Mouse (Mus musculus): ENCODE measurements around the gene Pax4. TPM values are rescaled to one million over a fixed set of nuclear protein-coding genes. Genes with fewer than 3 reads are reported as not detected.

Pax4 gene
- polyA plus RNA-seq, 1 experiment from 2014 or later, result not detected

DNA sequence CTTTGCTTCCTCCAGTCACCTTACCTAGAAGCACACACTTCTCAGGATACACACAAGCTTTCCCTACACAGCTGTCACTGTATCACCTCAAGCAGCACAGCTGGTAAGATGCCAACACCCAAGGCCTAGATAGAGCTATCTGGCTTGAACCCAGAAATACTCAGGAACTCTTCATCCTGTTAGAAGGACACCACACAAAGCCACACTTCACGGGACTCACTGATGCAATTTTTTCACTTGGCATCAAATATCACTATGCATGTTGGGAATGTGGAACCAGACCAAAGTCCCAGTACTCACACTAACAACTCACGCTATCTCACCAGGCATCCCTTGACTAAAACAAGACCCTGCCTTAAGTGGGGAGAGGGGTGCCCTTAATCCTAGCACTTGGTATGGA, 29.5 kb downstream of the Pax4 start:
- Histone ChIP-seq H3K27me3 (ENCODE audit: control insufficient read depth, insufficient read depth, low read length) (no peaks in the 10 kb centered on the region), H3K9ac (ENCODE audit: low read depth, low read length) (0 out of 2 replicates have a peak overlapping the region, but pooled peaks have one; percentile 5), H3K4me2 (peak overlapping the region; percentile 10), H3K4me3 (ENCODE audit: low read depth, low read length) (no peak overlapping the region), H3K27ac (ENCODE audit: low read depth, low read length) (no peak overlapping the region), H3K9me3 (replicated peaks; ENCODE audit: control insufficient read depth, low read length) (no peaks in the 10 kb centered on the region), H3K36me3 (ENCODE audit: control insufficient read depth, insufficient read depth, low read length) (peaks cover 19% of the 10 kb centered on the region), H3K4me1 (ENCODE audit: control insufficient read depth, insufficient read depth, low read length) (peaks cover 27% of the 10 kb centered on the region)
- no peak for ATAC-seq (replicated peaks; ENCODE audit: insufficient number of reproducible peaks, low FRiP score, low TSS enrichment)
- WGBS (ENCODE audit: insufficient replicate concordance), result 77% methylated on average over 2 of the region's 2 CpGs

DNA sequence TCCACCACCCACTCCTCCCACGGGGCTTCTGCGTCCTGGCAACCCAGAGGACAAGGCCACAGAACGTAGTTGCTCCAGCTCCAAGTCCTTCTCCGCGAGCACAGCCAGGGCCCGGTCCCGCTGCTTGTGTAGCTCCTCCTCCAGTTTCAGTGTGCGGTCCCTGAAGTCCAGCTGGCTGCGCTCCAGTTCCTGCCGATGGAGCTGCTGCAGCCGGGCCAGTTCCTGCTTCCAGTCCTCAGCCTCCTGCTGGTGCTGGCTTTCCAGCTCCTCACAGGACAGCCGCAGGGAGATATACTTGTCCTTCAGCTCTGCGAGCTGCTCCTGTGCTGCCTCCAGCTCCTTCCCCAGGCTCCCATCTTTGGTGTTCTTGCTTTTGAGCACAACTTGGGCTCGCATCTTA, 30.7 kb downstream of the Pax4 start:
- no peak overlapping the region for H3K27ac ChIP-seq (ENCODE audit: low read depth, low read length)
- H3K36me3 ChIP-seq (ENCODE audit: control insufficient read depth, insufficient read depth, low read length), result peaks cover 18% of the 10 kb centered on the region
- ATAC-seq (replicated peaks; ENCODE audit: insufficient number of reproducible peaks, low FRiP score, low TSS enrichment), result no peak
- no peak overlapping the region for H3K4me3 ChIP-seq (ENCODE audit: low read depth, low read length)
- no peaks in the 10 kb centered on the region for H3K27me3 ChIP-seq (ENCODE audit: control insufficient read depth, insufficient read depth, low read length)
- no peak overlapping the region for H3K9ac ChIP-seq (ENCODE audit: low read depth, low read length)
- H3K4me1 ChIP-seq (ENCODE audit: control insufficient read depth, insufficient read depth, low read length), result peaks cover 20% of the 10 kb centered on the region
- no peak overlapping the region for H3K4me2 ChIP-seq
- H3K9me3 ChIP-seq (replicated peaks; ENCODE audit: control insufficient read depth, low read length), result no peaks in the 10 kb centered on the region
- WGBS (ENCODE audit: insufficient replicate concordance), result 88% methylated on average over 14 of the region's 14 CpGs

DNA sequence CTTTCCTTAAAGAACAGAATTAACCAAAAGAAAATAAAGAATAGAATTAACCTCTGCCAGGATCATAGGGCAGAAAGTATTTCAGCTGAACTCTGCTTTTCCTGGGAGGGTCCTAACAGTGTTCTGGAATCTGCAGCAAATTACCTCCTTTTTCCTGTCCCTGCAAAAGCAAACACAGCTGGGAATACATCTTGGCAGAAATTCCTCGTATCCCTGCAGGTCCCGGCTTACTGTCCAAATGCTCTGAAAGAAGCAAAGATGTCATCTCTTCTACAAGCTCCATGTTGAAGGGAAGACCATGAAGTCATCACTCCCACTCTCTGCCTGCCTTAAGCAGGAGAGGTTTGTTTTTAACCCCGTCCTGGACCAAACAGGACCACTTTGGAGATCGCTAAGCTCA, 32.2 kb downstream of the Pax4 start:
- H3K4me3 ChIP-seq (ENCODE audit: low read depth, low read length), result no peak overlapping the region
- WGBS (ENCODE audit: insufficient replicate concordance), result 79% methylated on average over 4 of the region's 4 CpGs
- H3K27ac ChIP-seq (ENCODE audit: low read depth, low read length), result no peak overlapping the region
- no peak overlapping the region for H3K9ac ChIP-seq (ENCODE audit: low read depth, low read length)
- peaks cover 18% of the 10 kb centered on the region for H3K36me3 ChIP-seq (ENCODE audit: control insufficient read depth, insufficient read depth, low read length)
- H3K27me3 ChIP-seq (ENCODE audit: control insufficient read depth, insufficient read depth, low read length), result no peaks in the 10 kb centered on the region
- no peaks in the 10 kb centered on the region for H3K9me3 ChIP-seq (replicated peaks; ENCODE audit: control insufficient read depth, low read length)
- peaks cover 16% of the 10 kb centered on the region for H3K4me1 ChIP-seq (ENCODE audit: control insufficient read depth, insufficient read depth, low read length)
- H3K4me2 ChIP-seq, result no peak overlapping the region
- ATAC-seq (replicated peaks; ENCODE audit: insufficient number of reproducible peaks, low FRiP score, low TSS enrichment), result no peak

DNA sequence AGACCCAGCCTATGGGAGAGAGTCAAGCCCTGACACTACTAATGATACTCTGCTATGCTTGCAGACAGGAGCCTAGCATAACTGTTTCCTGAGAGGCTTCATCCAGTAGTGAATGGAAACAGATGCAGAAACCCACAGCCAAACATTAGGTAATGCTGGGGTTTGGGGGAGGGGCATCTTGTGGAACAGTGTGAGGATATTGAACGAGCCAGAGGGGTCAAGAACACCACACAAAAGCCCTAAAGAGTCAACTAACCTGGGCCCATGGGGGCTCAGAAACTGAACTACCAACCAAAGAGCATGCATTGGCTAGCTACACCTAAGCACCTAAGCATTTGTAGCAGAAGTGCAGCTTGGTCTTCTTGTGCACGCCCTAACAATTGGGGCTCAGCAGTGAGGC, 37.9 kb downstream of the Pax4 start:
- H3K27me3 ChIP-seq (ENCODE audit: control insufficient read depth, insufficient read depth, low read length), result no peaks in the 10 kb centered on the region
- no peak for ATAC-seq (replicated peaks; ENCODE audit: insufficient number of reproducible peaks, low FRiP score, low TSS enrichment)
- 56% methylated on average over 2 of the region's 2 CpGs for WGBS (ENCODE audit: insufficient replicate concordance)

DNA sequence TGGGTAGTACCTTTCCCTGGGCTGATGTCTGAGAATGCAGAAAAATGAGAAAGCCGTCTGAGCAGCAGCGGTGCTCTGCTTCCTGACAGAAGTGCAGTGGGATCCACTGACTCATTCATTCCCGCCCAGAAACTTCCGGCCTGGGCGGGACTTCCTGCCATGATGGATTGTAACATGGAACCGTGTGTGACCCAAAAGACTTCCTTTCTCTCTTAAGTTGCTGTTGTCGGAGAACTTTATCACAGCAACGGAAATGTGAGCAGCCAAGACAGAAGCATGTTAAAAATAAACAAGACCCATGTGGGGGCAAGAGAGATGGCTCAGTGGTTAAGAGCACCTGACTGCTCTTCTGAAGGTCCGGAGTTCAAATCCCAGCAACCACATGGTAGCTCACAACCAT, 39.1 kb downstream of the Pax4 start:
- ATAC-seq (replicated peaks; ENCODE audit: insufficient number of reproducible peaks, low FRiP score, low TSS enrichment), result no peak
- no peaks in the 10 kb centered on the region for H3K9me3 ChIP-seq (replicated peaks; ENCODE audit: control insufficient read depth, low read length)

More for the DNA sequence above, 37.9 kb downstream of the Pax4 start:
- Histone ChIP-seq H3K27ac (ENCODE audit: low read depth, low read length) (no peak overlapping the region), H3K9me3 (replicated peaks; ENCODE audit: control insufficient read depth, low read length) (no peaks in the 10 kb centered on the region), H3K4me1 (ENCODE audit: control insufficient read depth, insufficient read depth, low read length) (no peaks in the 10 kb centered on the region), H3K4me3 (ENCODE audit: low read depth, low read length) (no peak overlapping the region), H3K4me2 (no peak overlapping the region), H3K36me3 (ENCODE audit: control insufficient read depth, insufficient read depth, low read length) (peaks cover 3% of the 10 kb centered on the region; the same call in 1 of the 2 replicates), H3K9ac (ENCODE audit: low read depth, low read length) (no peak overlapping the region)

DNA sequence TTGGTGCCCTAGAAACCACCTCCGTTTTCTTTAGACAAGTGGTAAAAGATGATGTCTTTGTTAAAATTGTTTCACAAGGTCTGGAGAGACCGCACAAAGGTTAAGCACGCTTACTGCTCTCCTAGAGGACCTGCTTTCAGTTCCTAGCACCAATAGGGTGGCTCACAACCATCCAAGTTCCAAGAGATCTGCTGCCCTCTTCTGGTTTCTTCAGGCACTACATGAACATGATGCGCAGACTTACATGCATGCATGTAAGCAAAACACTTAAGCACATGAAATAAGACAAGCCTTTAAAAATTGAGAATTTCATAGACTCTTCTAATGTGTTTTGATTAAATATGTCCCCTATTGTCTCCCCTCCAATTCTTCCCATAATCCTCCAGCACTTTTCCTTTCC, 49.4 kb downstream of the Pax4 start:
- Histone ChIP-seq H3K4me3 (ENCODE audit: low read depth, low read length) (no peak overlapping the region), H3K27me3 (ENCODE audit: control insufficient read depth, insufficient read depth, low read length) (peaks cover 31% of the 10 kb centered on the region), H3K27ac (ENCODE audit: low read depth, low read length) (no peak overlapping the region), H3K9me3 (replicated peaks; ENCODE audit: control insufficient read depth, low read length) (no peaks in the 10 kb centered on the region; the same call in 1 of the 2 replicates), H3K4me1 (ENCODE audit: control insufficient read depth, insufficient read depth, low read length) (0 out of 2 replicates have a peak, but pooled peaks cover 2% of the 10 kb centered on the region), H3K36me3 (ENCODE audit: control insufficient read depth, insufficient read depth, low read length) (no peaks in the 10 kb centered on the region), H3K9ac (ENCODE audit: low read depth, low read length) (no peak overlapping the region), H3K4me2 (no peak overlapping the region)
- no peak for ATAC-seq (replicated peaks; ENCODE audit: insufficient number of reproducible peaks, low FRiP score, low TSS enrichment)
- WGBS (ENCODE audit: insufficient replicate concordance), result 84% methylated on average over 4 of the region's 4 CpGs

More for the DNA sequence above, 39.1 kb downstream of the Pax4 start:
- Histone ChIP-seq H3K9ac (ENCODE audit: low read depth, low read length) (no peak overlapping the region), H3K27me3 (ENCODE audit: control insufficient read depth, insufficient read depth, low read length) (no peaks in the 10 kb centered on the region), H3K4me3 (ENCODE audit: low read depth, low read length) (no peak overlapping the region), H3K4me1 (ENCODE audit: control insufficient read depth, insufficient read depth, low read length) (no peaks in the 10 kb centered on the region), H3K27ac (ENCODE audit: low read depth, low read length) (no peak overlapping the region), H3K36me3 (ENCODE audit: control insufficient read depth, insufficient read depth, low read length) (no peaks in the 10 kb centered on the region), H3K4me2 (no peak overlapping the region)
- 68% methylated on average over 9 of the region's 9 CpGs for WGBS (ENCODE audit: insufficient replicate concordance)

DNA sequence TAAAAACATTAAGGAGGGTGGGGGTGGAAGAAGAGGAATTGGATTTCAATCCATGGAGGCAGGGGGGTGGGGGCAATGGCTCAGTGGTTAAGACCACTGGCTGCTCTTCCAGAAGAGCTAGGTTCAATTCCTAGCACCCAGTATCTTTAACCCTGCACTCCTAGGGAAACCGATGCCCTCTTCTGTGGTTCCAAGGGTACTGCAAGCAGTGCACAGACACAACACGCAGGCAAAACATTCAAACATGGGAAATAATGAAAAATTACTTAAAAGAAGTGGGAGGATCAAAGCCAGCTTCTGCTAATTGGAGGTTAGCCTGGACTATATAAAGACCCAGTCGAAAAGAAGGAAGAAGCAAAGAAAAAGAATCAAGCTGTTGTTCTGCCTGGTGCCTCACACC, 50.4 kb downstream of the Pax4 start:
- Histone ChIP-seq H3K9ac (ENCODE audit: low read depth, low read length) (no peak overlapping the region), H3K4me1 (ENCODE audit: control insufficient read depth, insufficient read depth, low read length) (0 out of 2 replicates have a peak, but pooled peaks cover 2% of the 10 kb centered on the region), H3K27me3 (ENCODE audit: control insufficient read depth, insufficient read depth, low read length) (peaks cover 31% of the 10 kb centered on the region), H3K4me3 (ENCODE audit: low read depth, low read length) (no peak overlapping the region), H3K27ac (ENCODE audit: low read depth, low read length) (no peak overlapping the region), H3K4me2 (no peak overlapping the region), H3K9me3 (replicated peaks; ENCODE audit: control insufficient read depth, low read length) (no peaks in the 10 kb centered on the region; the same call in 1 of the 2 replicates), H3K36me3 (ENCODE audit: control insufficient read depth, insufficient read depth, low read length) (no peaks in the 10 kb centered on the region)
- 75% methylated on average over 3 of the region's 3 CpGs for WGBS (ENCODE audit: insufficient replicate concordance)
- ATAC-seq (replicated peaks; ENCODE audit: insufficient number of reproducible peaks, low FRiP score, low TSS enrichment), result no peak

DNA sequence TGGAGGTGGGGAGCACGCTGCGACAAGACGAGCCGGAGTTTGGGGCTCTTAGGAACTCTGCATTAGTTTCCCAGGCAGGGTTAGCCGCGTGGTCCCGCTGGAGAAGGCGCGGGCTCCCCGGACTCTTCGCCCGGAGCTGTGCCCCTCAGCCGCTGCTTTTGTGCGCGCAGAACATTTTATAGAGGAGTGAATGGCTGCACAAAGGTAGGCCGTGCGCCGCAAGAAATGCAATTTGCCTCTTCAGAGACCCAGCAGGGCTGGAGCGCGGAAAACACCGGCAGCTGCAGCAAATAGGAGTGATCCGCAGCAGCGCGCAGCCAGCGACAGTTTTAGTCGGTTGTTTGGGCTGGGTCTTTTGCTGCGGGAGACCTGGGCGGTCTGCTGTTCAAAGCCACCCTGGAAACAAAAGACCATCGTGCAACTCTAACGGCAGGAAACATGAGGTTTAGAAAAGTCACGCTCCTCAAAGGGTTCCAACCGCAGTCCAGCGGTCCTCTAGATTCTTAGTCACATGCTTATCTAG, 51.4 kb downstream of the Pax4 start, which contains the start of gene Zfp800:
Gene Zfp800, minus strand, starts transcription at position 325 of the 523 bp plus-strand sequence.
- H3K4me3 ChIP-seq (ENCODE audit: low read depth, low read length), result peak within 1 kb of the TSS; percentile 51
- ATAC-seq (replicated peaks; ENCODE audit: insufficient number of reproducible peaks, low FRiP score, low TSS enrichment), result no peak
- 1% methylated on average over 33 of the region's 33 CpGs for WGBS (ENCODE audit: insufficient replicate concordance)
- H3K36me3 ChIP-seq (ENCODE audit: control insufficient read depth, insufficient read depth, low read length), result no peaks in the 10 kb centered on the region
- H3K27ac ChIP-seq (ENCODE audit: low read depth, low read length), result no peak within 1 kb of the TSS
- no peaks in the 10 kb centered on the region; the same call in 1 of the 2 replicates for H3K9me3 ChIP-seq (replicated peaks; ENCODE audit: control insufficient read depth, low read length)
- peak within 1 kb of the TSS; percentile 49; the same call in 1 of the 2 replicates for H3K9ac ChIP-seq (ENCODE audit: low read depth, low read length)
- 0 out of 2 replicates have a peak, but pooled peaks cover 2% of the 10 kb centered on the region for H3K4me1 ChIP-seq (ENCODE audit: control insufficient read depth, insufficient read depth, low read length)
- peak within 1 kb of the TSS; percentile 76 for H3K4me2 ChIP-seq
- H3K27me3 ChIP-seq (ENCODE audit: control insufficient read depth, insufficient read depth, low read length), result peaks cover 31% of the 10 kb centered on the region

Data from heart, embryonic 11.5 days (tissue).